Mouse (Mus musculus): ENCODE measurements around the gene Igfl3. TPM values are rescaled to one million over a fixed set of nuclear protein-coding genes. Genes with fewer than 3 reads are reported as not detected.

Igfl3 gene
- not detected in 2 replicates for polyA plus RNA-seq (2012; rRNA removed)

- no peak within 1 kb of the TSS for H3K27ac ChIP-seq (ENCODE audit: insufficient read depth, low read length)
- H3K36me3 ChIP-seq (ENCODE audit: control insufficient read depth, insufficient read depth, low read length) = no peaks in the 10 kb centered on the region
- H3K4me1 ChIP-seq (ENCODE audit: control insufficient read depth, insufficient read depth, insufficient read length) = no peaks in the 10 kb centered on the region
- no peak within 1 kb of the TSS for H3K4me3 ChIP-seq (ENCODE audit: extremely low read depth, insufficient read depth, insufficient read length)
- TF ChIP-seq POLR2A (IDR thresholded peaks at IDR 0.05; ENCODE audit: low read depth, low read length) (no peak), CTCF (IDR thresholded peaks at IDR 0.05; ENCODE audit: extremely low read depth, insufficient read depth, insufficient read length, insufficient replicate concordance) (no peak)
- no peak for DNase-seq (ENCODE audit: low read depth in 1 of 2, low spot score in 2 of 2)
- H3K27me3 ChIP-seq (ENCODE audit: control insufficient read depth, insufficient read depth, low read length) = no peaks in the 10 kb centered on the region
These were observed at the start of gene Igfl3 for GRCm38 (mm10) chr7:18176194-18176593. Gene Igfl3, plus strand, starts transcription at chr7:18176494.

GRCm38 (mm10) chr7:18210938-18211337, 34.6 kb downstream of the Igfl3 start:
- Histone ChIP-seq H3K4me3 (ENCODE audit: extremely low read depth, insufficient read depth, insufficient read length) (no peak overlapping the region), H3K27me3 (ENCODE audit: control insufficient read depth, insufficient read depth, low read length) (no peaks in the 10 kb centered on the region), H3K4me1 (ENCODE audit: control insufficient read depth, insufficient read depth, insufficient read length) (no peaks in the 10 kb centered on the region), H3K27ac (ENCODE audit: insufficient read depth, low read length) (no peak overlapping the region), H3K36me3 (ENCODE audit: control insufficient read depth, insufficient read depth, low read length) (no peaks in the 10 kb centered on the region)
- WGBS = 12% methylated on average over 9 of the region's 9 CpGs
- no peak for DNase-seq (ENCODE audit: low read depth in 1 of 2, low spot score in 2 of 2)
- TF ChIP-seq CTCF (IDR thresholded peaks at IDR 0.05; ENCODE audit: extremely low read depth, insufficient read depth, insufficient read length, insufficient replicate concordance) (no peak), POLR2A (IDR thresholded peaks at IDR 0.05; ENCODE audit: low read depth, low read length) (no peak)

DNA sequence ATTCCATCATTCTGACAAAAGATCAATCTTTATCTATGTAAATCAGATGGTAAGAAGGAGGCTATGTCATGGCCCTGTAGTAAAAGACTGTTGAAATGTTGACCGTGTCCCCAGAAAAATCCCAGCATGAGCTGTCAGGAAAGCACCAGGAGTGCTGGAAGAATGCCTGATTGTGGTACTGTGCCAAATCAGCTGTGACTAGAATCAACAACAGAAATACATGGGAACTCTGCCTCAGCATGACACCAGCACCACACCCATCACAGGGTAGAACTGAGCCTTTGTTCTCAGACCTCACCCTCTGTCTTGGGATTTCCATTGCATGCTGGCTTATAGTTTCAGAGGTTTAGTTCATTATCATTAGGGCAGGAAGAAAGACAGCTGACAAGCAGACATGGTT, 38.4 kb downstream of the Igfl3 start:
- 74% methylated on average over 1 of the region's 1 CpGs for WGBS
- no peak overlapping the region for H3K4me3 ChIP-seq (ENCODE audit: extremely low read depth, insufficient read depth, insufficient read length)
- no peaks in the 10 kb centered on the region for H3K4me1 ChIP-seq (ENCODE audit: control insufficient read depth, insufficient read depth, insufficient read length)
- H3K36me3 ChIP-seq (ENCODE audit: control insufficient read depth, insufficient read depth, low read length) = no peaks in the 10 kb centered on the region
- no peaks in the 10 kb centered on the region for H3K27me3 ChIP-seq (ENCODE audit: control insufficient read depth, insufficient read depth, low read length)
- TF ChIP-seq CTCF (IDR thresholded peaks at IDR 0.05; ENCODE audit: extremely low read depth, insufficient read depth, insufficient read length, insufficient replicate concordance) = no peak
- TF ChIP-seq POLR2A (IDR thresholded peaks at IDR 0.05; ENCODE audit: low read depth, low read length) = no peak
- no peak overlapping the region for H3K27ac ChIP-seq (ENCODE audit: insufficient read depth, low read length)
- DNase-seq (ENCODE audit: low read depth in 1 of 2, low spot score in 2 of 2) = no peak

Other genes starting within 250 kb of the Igfl3 start
- gene Ceacam11, start 204.4 kb upstream of the Igfl3 start, polyA plus RNA-seq (2012; rRNA removed) = not detected in 2 replicates
- not detected in 2 replicates for gene Ceacam13, start 166.6 kb upstream of the Igfl3 start, polyA plus RNA-seq (2012; rRNA removed)
- gene Ceacam12, start 110.6 kb upstream of the Igfl3 start, polyA plus RNA-seq (2012; rRNA removed) = not detected in 2 replicates
- not detected in 2 replicates for gene Mill1, start 68.9 kb downstream of the Igfl3 start, polyA plus RNA-seq (2012; rRNA removed)
- not detected in 2 replicates for gene Psg18, start 178.5 kb downstream of the Igfl3 start, polyA plus RNA-seq (2012; rRNA removed)

Measured in spleen, adult 2 months (tissue).